Comparison of ENCODE assay signal across 18 mouse cellular contexts in genomic region chr7:30155507-30155906, GRCm38 (mm10). TPM values are rescaled to one million over a fixed set of nuclear protein-coding genes. Genes with fewer than 3 reads are reported as not detected.
"Had no signal": no experiment of that assay in that cellular context is flagged by ENCODE, and none has a peak within 500 bp of the region (broad histone marks: within the 10 kb centered on the region; RNA-seq: fewer than 3 reads in every experiment).

No protein-coding gene starts in this region.

- H3K4me3 ChIP-seq: liver, embryonic 15.5 days; lung, embryonic 15.5 days; midbrain, embryonic 10.5 days; midbrain, embryonic 13.5 days; myocyte had no signal

- ATAC-seq: midbrain, embryonic 13.5 days; midbrain, embryonic 16.5 days had no signal

- H3K27me3 ChIP-seq: liver, embryonic 15.5 days; lung, embryonic 15.5 days; megakaryocyte, embryonic 14.5 days; midbrain, embryonic 13.5 days had no signal

- DNase-seq: kidney, adult 2 months; kidney, postnatal 10 days; kidney, postnatal 4 days; layer of hippocampus, adult 9-11 months; lung, adult 18-20 months; lung, postnatal 10 days; lung, postnatal 36 days; thymus, adult 18-20 months; thymus, postnatal 36 days had no signal

- H3K4me2 ChIP-seq: liver, embryonic 11.5 days; liver, embryonic 15.5 days; lung, embryonic 15.5 days; midbrain, embryonic 13.5 days had no signal

- H3K4me1 ChIP-seq: liver, embryonic 15.5 days; lung, embryonic 15.5 days; megakaryocyte, embryonic 14.5 days; midbrain, embryonic 10.5 days; midbrain, embryonic 13.5 days had no signal

- H3K9ac ChIP-seq: liver, embryonic 15.5 days; lung, embryonic 15.5 days; midbrain, embryonic 13.5 days had no signal

- H3K27ac ChIP-seq: liver, embryonic 15.5 days; lung, embryonic 15.5 days; midbrain, embryonic 10.5 days; midbrain, embryonic 13.5 days had no signal

RNA-seq across cellular contexts. Expression of gene Cox7a1, which starts 28.4 kb away (rescaled TPM):
- total RNA-seq: monocyte, adult 5-6 weeks had no signal
